Mouse (Mus musculus): Measurements from ENCODE around the gene Far1. TPM values are rescaled to one million over a fixed set of nuclear protein-coding genes. Genes with fewer than 3 reads are reported as not detected.

Gene Far1
- 10 to 100 TPM; 47.6 to 64.2 (median 57.0) TPM for total RNA-seq (2022)

GRCm38 (mm10) chr7:113513286-113513962 is at the start of gene Far1:
Far1 (plus strand) TSS chr7:113513834.
- DNase-seq = peak; percentile 97

- DNase-seq = no peak
Observed at GRCm38 (mm10) chr7:113468345-113468744, 45.3 kb upstream of the Far1 start.

- DNase-seq = no peak
Observed at GRCm38 (mm10) chr7:113470671-113471070, 43.0 kb upstream of the Far1 start.

GRCm38 (mm10) chr7:113471653-113472052 is 42.0 kb upstream of the Far1 start:
- DNase-seq = no peak

- no peak for DNase-seq
Observed at GRCm38 (mm10) chr7:113495792-113496191, 17.8 kb upstream of the Far1 start.

- DNase-seq = no peak
Observed at GRCm38 (mm10) chr7:113498413-113498812, 15.2 kb upstream of the Far1 start.

- DNase-seq = no peak
Observed at GRCm38 (mm10) chr7:113499821-113500220, 13.8 kb upstream of the Far1 start.

- no peak for DNase-seq
Observed at GRCm38 (mm10) chr7:113502453-113502852, 11.2 kb upstream of the Far1 start.

GRCm38 (mm10) chr7:113505047-113505446 is 8.6 kb upstream of the Far1 start:
- no peak for DNase-seq

GRCm38 (mm10) chr7:113505516-113506045 is 8.1 kb upstream of the Far1 start:
- DNase-seq = no peak

GRCm38 (mm10) chr7:113507846-113508245 is 5.8 kb upstream of the Far1 start:
- DNase-seq = no peak

- no peak for DNase-seq
Observed at GRCm38 (mm10) chr7:113511396-113511795, 2.2 kb upstream of the Far1 start.

GRCm38 (mm10) chr7:113512527-113513285 is 928 bp upstream of the Far1 start:
- no peak for DNase-seq

GRCm38 (mm10) chr7:113513963-113514649 is 472 bp downstream of the Far1 start:
- no peak for DNase-seq

GRCm38 (mm10) chr7:113515831-113516230 is 2.2 kb downstream of the Far1 start:
- no peak for DNase-seq

- no peak for DNase-seq
Observed at GRCm38 (mm10) chr7:113518419-113518818, 4.8 kb downstream of the Far1 start.

- no peak for DNase-seq
Observed at GRCm38 (mm10) chr7:113518961-113519360, 5.3 kb downstream of the Far1 start.

GRCm38 (mm10) chr7:113543158-113543557 is 29.5 kb downstream of the Far1 start:
- DNase-seq = no peak

- no peak for DNase-seq
Observed at GRCm38 (mm10) chr7:113551742-113552463, 38.3 kb downstream of the Far1 start.

- DNase-seq = no peak
Observed at GRCm38 (mm10) chr7:113552508-113552907, 38.9 kb downstream of the Far1 start.

GRCm38 (mm10) chr7:113556138-113556537 is 42.5 kb downstream of the Far1 start:
- DNase-seq = no peak

- DNase-seq = no peak
Observed at GRCm38 (mm10) chr7:113566892-113567291, 53.3 kb downstream of the Far1 start.

Measured in adrenal gland, adult 8-10 months (tissue).